Mouse (Mus musculus) embryonic facial prominence, embryonic 14.5 days (tissue): ENCODE measurements around the gene A930004D18Rik. TPM values are rescaled to one million over a fixed set of nuclear protein-coding genes. Genes with fewer than 3 reads are reported as not detected.
"Not testable (repeated sequence)": the region's sequence is repeated elsewhere in the genome, so short reads cannot be mapped to it uniquely, and the experiment has no call there.

Experiments
- ATAC-seq: fragments of 200-750 bp; cut with Nextera tagmentation; 2 replicates; pipeline ENCODE4 v1.8.0; 2017; ENCODE audit warnings: low read depth, moderate number of reproducible peaks, moderate TSS enrichment
- DNase-seq: peaks from one replicate; pipeline ENCODE4 v3.0.0-alpha.2; 2015; ENCODE audit warnings: low spot score
- H3K27ac ChIP-seq: fragments of 300-500 bp; sonication (generic); replicated peaks from 2 replicates; pipeline ENCODE4 v1.5.1; 2014; ENCODE audit warnings: low read depth, mild to moderate bottlenecking, low read length, moderate library complexity
- H3K27me3 ChIP-seq: fragments of 300-500 bp; sonication (generic); replicated peaks from 2 replicates; pipeline ENCODE4 v1.6.1; 2014; ENCODE audit warnings: low read length; ENCODE audit not compliant: control insufficient read depth, insufficient read depth
- H3K36me3 ChIP-seq: fragments of 300-500 bp; sonication (generic); 2 replicates; pipeline ENCODE4 v1.6.1; 2014; ENCODE audit warnings: low read length, mixed read lengths; ENCODE audit not compliant: control insufficient read depth, insufficient read depth
- H3K4me1 ChIP-seq: fragments of 300-500 bp; sonication (generic); 2 replicates; pipeline ENCODE4 v1.6.1; 2014; ENCODE audit warnings: antibody characterized with exemption, low read length; ENCODE audit not compliant: control insufficient read depth, insufficient read depth
- H3K4me2 ChIP-seq: fragments of 300-500 bp; sonication (generic); 2 replicates; pipeline ENCODE4 v1.6.1; 2014; ENCODE audit warnings: low read depth, mild to moderate bottlenecking, low read length, moderate library complexity, mixed read lengths
- H3K4me3 ChIP-seq: fragments of 300-500 bp; sonication (generic); 2 replicates; pipeline ENCODE4 v1.5.1; 2014; ENCODE audit warnings: low read depth, mild to moderate bottlenecking, low read length
- H3K9ac ChIP-seq: fragments of 300-500 bp; sonication (generic); 2 replicates; pipeline ENCODE4 v1.6.1; 2014; ENCODE audit warnings: low read depth, mild to moderate bottlenecking, low read length, moderate library complexity, mixed read lengths
- H3K9me3 ChIP-seq: fragments of 300-500 bp; sonication (generic); 2 replicates; pipeline ENCODE4 v1.6.1; 2016; ENCODE audit warnings: low read length; ENCODE audit not compliant: control insufficient read depth
- WGBS: fragments of 180-500 bp; shearing (Covaris S2); extraction: QIAGEN DNeasy Blood & Tissue Kit; methylation state at CpG from one replicate; pipeline ENCODE4 v1.1.7; 2014; 5-methylcytosine and 5-hydroxymethylcytosine counted together
- microRNA-seq: library from miRNA; unstranded; fragments of <30 nt; microRNA quantifications from one replicate; pipeline ENCODE4, GENCODE M21; 2016; ENCODE audit warnings: borderline number of aligned reads
- polyA plus RNA-seq: library from polyadenylated mRNA; unstranded; fragments of >200 nt; fragmentation: Nextera tagmentation; extraction: Ambion mirVana; gene quantifications from 2 replicates; pipeline ENCODE4 v1.2.1, GENCODE M21; 2014

A930004D18Rik gene
- polyA plus RNA-seq, 1 experiment from 2014 or later = 6.9 TPM

DNA sequence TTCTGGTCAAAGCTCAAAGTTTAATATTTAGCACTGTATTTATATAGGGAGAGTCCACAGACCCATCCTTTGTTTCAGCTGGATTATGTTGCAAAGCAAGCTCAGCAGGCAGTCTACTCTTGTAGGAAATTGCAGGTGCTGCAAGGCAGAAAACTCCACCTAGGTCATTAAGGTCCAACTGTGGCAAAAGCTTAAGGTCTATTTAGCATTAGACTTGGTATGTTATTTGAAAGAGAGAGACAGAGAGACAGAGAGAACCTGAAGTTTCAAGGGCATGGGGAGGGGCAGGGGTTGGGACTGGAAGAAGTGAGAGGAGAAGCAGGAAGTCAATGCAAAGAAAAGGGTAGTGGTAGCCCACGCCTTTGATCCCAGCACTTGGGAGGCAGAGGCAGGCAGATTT is 54.8 kb downstream of the A930004D18Rik start:
- no peak for ATAC-seq
- no peak for DNase-seq
- Histone ChIP-seq H3K9ac (no peak overlapping the region), H3K27me3 (no peaks in the 10 kb centered on the region), H3K4me3 (no peak overlapping the region), H3K27ac (no peak overlapping the region), H3K9me3 (peaks cover 6% of the 10 kb centered on the region; the same call in 1 of the 2 replicates), H3K36me3 (no peaks in the 10 kb centered on the region), H3K4me2 (no peak overlapping the region), H3K4me1 (no peaks in the 10 kb centered on the region)
- 100% methylated on average over 1 of the region's 1 CpGs for WGBS

DNA sequence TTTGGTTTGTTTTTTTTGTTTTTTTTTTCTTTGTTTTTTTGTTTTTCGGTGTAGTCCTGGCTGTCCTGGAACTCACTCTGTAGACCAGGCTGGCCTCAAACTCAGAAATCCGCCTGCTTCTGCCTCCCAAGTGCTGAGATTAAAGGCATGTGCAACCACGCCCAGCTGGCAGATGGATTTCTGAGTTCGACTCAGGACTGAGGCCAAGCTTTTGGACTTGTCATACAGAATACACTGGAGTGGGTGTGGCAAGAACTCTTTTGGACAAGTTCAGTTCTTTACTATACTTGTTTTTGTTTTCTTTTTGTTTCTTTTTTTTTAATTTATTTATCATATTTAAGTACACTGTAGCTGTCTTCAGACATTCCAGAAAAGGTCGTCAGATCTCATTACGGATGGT is 58.8 kb downstream of the A930004D18Rik start:
- WGBS = 94% methylated on average over 6 of the region's 6 CpGs
- Histone ChIP-seq H3K36me3 (no peaks in the 10 kb centered on the region), H3K9me3 (no peaks in the 10 kb centered on the region), H3K9ac (no peak overlapping the region), H3K4me3 (no peak overlapping the region), H3K27ac (no peak overlapping the region), H3K27me3 (no peaks in the 10 kb centered on the region), H3K4me1 (no peaks in the 10 kb centered on the region), H3K4me2 (no peak overlapping the region)
- ATAC-seq = no peak
- no peak for DNase-seq

DNA sequence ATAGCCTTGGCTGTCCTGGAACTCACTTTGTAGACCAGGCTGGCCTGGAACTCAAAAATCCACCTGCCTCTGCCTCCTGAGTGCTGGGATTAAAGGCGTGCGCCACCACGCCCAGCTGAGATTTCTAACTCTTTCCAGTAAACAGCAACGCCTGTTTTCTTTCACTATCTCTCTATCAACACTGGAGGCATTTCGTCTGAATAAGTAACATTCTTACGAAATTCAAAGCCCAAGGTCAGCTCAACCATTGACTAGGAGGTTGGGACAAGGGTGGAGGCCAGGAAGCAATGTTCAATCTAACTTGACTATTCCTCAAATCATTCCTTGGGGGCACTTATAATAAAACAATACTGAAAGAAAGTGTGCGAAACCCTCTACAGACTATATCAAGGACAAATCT is 59.3 kb downstream of the A930004D18Rik start:
- not testable (repeated sequence) for H3K4me3 ChIP-seq, DNase-seq, H3K27ac ChIP-seq, H3K4me1 ChIP-seq, ATAC-seq, H3K27me3 ChIP-seq, H3K9ac ChIP-seq, H3K9me3 ChIP-seq, H3K36me3 ChIP-seq, H3K4me2 ChIP-seq
- WGBS = 89% methylated on average over 7 of the region's 7 CpGs

DNA sequence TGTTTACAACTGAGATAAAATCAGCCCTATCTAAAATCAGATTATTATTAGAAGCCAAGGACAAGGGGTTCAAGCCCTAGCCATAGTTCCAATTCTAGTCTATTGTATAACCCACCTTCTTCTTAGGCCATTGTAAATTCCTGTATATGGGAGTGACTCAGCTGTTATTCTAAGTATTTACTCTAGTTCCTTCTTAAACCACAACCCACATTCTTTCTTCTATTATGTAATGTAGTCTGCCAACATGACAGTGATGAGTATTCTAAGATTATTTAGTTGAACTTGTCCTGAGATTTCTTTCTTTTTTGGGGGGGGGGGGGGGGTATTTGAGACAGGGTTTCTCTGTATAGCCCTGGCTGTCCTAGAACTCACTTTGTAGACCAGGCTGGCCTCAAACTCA is 59.9 kb downstream of the A930004D18Rik start:
- H3K4me2 ChIP-seq, H3K9me3 ChIP-seq, ATAC-seq, H3K4me3 ChIP-seq, H3K27me3 ChIP-seq, H3K9ac ChIP-seq, DNase-seq, H3K4me1 ChIP-seq, H3K27ac ChIP-seq, H3K36me3 ChIP-seq: not testable (repeated sequence)

DNA sequence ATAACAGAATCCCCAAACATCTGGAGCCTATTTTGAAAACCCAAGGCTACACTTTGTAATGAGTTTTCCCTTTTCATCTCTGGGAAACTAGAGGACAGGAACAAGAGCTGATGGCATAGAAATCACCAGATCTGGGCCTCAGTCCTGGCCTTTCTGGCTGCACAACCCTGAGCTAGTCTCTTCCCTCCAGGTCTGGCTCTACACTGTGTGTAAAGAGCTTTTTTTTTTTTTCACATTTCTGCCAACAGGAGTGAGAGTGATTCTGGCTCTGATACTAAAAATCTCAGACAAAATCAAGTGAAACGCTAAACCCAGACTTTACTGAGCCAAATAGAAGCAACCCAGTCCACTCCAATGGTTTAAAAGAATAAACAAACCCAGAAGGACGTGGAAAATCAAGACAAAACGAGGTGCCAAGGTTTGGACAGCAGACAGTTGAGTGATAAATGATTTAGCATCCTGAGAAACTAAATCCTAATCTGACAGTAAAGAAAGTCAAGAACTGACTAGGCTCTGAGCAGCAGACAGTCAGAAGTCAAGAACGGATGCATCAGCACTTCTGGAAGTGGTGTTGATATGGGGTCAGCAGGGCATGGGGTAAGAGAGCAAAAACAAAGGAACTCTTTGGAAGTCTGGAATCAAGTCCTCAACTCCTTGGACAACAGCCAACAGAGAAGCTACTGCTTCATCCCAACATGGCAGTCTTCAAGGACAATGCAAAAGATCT is 61.8 kb downstream of the A930004D18Rik start:
- WGBS = 39% methylated on average over 4 of the region's 4 CpGs
- Histone ChIP-seq H3K27me3 (no peaks in the 10 kb centered on the region), H3K36me3 (no peaks in the 10 kb centered on the region), H3K9ac (no peak overlapping the region), H3K9me3 (no peaks in the 10 kb centered on the region), H3K4me3 (no peak overlapping the region), H3K4me2 (no peak overlapping the region), H3K4me1 (no peaks in the 10 kb centered on the region), H3K27ac (no peak overlapping the region)
- peak; percentile 26 for DNase-seq
- no peak for ATAC-seq

Small RNA genes lying within 50 kb of the gene (microRNA-seq; reads per million reads assigned to microRNA genes)
- 6.5 reads per million, percentile 24 among the genes with 10 or more reads in this experiment for gene Mir7655

Other genes starting within 250 kb of the A930004D18Rik start
- not detected in 2 replicates for gene H2al2a, start 40.8 kb downstream of the A930004D18Rik start, polyA plus RNA-seq
- 4.0 and 5.8 TPM in 2 replicates for gene Skida1, start 11.3 kb upstream of the A930004D18Rik start, polyA plus RNA-seq
- 27.4 and 32.1 TPM in 2 replicates for gene Mllt10, start 17.5 kb upstream of the A930004D18Rik start, polyA plus RNA-seq